Mouse (Mus musculus) olfactory bulb, adult 2 months (tissue): Measurements from ENCODE around the gene Glp2r.

Experiments
- CTCF ChIP-seq: fragments of 200-500 bp; IDR thresholded peaks from 2 replicates; pipeline ENCODE4 v1.5.1; 2012; ENCODE audit warnings: low read depth, mild to moderate bottlenecking, low read length, moderate library complexity; ENCODE audit not compliant: insufficient read depth
- POLR2A ChIP-seq: fragments of 200-500 bp; IDR thresholded peaks from 2 replicates; pipeline ENCODE4 v1.6.1; 2012; ENCODE audit warnings: mild to moderate bottlenecking, low read depth, low read length, moderate library complexity; ENCODE audit not compliant: insufficient read depth

DNA sequence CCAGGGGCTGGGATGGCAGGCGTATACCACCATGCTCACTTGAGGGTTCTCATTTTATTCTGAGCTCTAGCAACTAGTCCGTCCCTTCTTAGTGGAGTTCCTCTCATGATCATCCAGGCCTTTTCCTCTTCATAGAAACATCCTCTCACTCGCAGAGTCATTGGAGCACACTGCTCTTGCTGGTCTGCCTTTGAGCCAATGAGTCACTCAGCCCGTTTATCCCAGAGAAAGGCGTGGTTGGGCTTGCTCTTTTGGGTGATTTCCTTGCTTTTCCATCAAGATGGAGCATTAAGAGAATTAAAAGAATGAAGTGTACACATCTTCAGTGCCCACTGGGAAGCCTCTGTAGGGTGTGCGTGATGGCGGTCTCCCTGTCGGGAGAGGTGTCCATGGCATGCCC is 109.5 kb downstream of the Glp2r start:
- TF ChIP-seq CTCF, result no peak
- TF ChIP-seq POLR2A, result no peak
